Mouse (Mus musculus): Measurements from ENCODE around the gene Prm2. TPM values are rescaled to one million over a fixed set of nuclear protein-coding genes. Genes with fewer than 3 reads are reported as not detected.
"Not testable (repeated sequence)": the region's sequence is repeated elsewhere in the genome, so short reads cannot be mapped to it uniquely, and the experiment has no call there.

Gene Prm2
- polyA plus RNA-seq, 1 experiment from 2014 or later = not detected

DNA sequence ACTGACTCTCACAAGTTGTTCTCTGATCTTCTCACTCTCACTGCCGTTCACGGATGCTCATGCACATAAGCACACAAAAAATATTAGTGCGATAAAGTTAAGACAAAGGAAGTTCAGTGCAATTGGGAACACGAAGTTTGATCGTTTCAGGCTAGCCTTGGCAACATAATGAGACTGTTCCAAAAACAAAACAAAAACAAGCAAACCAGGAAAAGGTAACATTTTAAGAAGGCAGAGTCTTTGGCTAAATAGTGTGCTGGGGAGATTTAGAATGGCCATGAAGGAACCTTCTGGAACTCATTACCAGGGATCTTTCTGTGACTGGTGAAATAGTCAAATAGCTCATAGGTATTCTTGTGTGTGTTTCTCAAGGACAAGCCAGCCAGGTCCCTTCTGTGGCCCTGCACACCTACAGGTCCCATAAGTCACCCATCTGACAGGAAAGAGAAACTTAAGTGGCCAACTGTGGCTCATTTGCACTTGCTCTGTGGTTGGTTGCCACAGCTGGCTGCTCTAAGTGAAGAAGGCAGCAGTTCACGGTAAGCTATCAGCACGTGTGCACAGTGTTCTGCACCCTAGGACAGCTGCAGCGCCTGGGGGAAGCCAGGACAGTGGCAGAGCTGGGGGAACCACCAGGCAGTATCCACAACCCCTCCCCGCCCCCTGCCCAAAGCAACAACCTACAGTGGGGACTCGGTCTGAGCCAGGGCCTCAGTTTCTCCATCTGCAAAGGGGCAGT is 10.0 kb upstream of the Prm2 start, which contains the start of gene Prm1:
Prm1 (minus strand) TSS at position 51 of the 739 bp plus-strand sequence.
- whole genome bisulfite sequencing = 83% methylated on average over 10 of the region's 10 CpGs
- Histone ChIP-seq H3K4me2 (no peak within 1 kb of the TSS), H3K4me3 (replicated peaks) (no peak within 1 kb of the TSS), H3K9ac (no peak within 1 kb of the TSS), H3K36me3 (replicated peaks) (no peaks in the 10 kb centered on the region), H3K27ac (no peak within 1 kb of the TSS), H3K4me1 (no peaks in the 10 kb centered on the region), H3K9me3 (no peaks in the 10 kb centered on the region), H3K27me3 (0 out of 2 replicates have a peak, but pooled peaks cover 4% of the 10 kb centered on the region)
- no peak for ATAC-seq (ENCODE audit: low FRiP score)

DNA sequence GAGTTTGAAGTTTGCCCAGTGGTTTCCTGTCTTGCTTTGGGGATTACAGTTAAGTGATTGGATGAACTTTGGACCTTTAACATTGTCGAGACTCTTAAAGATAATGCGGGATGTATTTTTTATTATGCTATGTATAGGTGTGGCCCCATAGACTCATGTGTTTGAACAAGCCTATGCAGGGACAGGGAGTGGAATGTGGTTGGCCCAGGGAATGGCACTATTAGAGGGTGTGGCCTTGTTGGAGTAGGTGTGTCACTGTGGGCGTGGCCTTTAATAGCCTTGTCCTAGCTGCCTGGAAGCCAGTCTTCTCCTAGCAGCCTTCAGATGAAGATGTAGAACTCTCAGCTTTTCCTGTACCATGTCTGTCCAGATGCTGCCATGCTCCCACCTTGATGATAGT is 6.5 kb upstream of the Prm2 start:
- not testable (repeated sequence) for H3K4me3 ChIP-seq (replicated peaks); H3K9ac ChIP-seq; H3K4me2 ChIP-seq; ATAC-seq (ENCODE audit: low FRiP score); H3K36me3 ChIP-seq (replicated peaks); H3K27ac ChIP-seq; H3K4me1 ChIP-seq; H3K27me3 ChIP-seq; H3K9me3 ChIP-seq
- 86% methylated on average over 3 of the region's 3 CpGs for WGBS

DNA sequence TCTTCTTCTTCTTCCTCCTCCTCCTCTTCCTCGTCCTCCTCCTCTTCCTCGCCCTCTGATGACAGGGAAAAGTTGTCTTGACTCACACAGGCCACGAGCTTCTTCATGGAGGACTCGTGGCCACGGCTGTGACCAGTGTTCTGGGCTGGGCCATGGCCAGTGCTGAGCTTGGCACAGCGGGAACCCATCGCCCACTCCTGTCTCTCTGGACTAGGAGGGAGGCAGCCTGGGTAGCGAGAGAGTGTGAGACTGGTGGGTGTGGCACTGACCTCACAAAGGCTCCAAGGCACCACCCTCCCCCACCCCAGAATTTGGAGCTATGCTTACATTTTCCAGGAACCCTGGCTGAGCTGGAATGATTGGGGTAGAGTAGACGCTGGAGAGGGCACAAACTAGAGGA is 5.2 kb downstream of the Prm2 start, which contains the start of gene Prm3:
Prm3 (minus strand) TSS at position 213 of the 400 bp plus-strand sequence.
- WGBS = 82% methylated on average over 9 of the region's 9 CpGs
- ATAC-seq (ENCODE audit: low FRiP score) = no peak
- Histone ChIP-seq H3K36me3 (replicated peaks) (no peaks in the 10 kb centered on the region), H3K4me1 (peaks cover 9% of the 10 kb centered on the region; the same call in 1 of the 2 replicates), H3K27ac (no peak within 1 kb of the TSS), H3K27me3 (peaks cover under 1% of the 10 kb centered on the region; the same call in 1 of the 2 replicates), H3K9me3 (no peaks in the 10 kb centered on the region), H3K4me3 (replicated peaks) (no peak within 1 kb of the TSS), H3K9ac (no peak within 1 kb of the TSS), H3K4me2 (no peak within 1 kb of the TSS)

DNA sequence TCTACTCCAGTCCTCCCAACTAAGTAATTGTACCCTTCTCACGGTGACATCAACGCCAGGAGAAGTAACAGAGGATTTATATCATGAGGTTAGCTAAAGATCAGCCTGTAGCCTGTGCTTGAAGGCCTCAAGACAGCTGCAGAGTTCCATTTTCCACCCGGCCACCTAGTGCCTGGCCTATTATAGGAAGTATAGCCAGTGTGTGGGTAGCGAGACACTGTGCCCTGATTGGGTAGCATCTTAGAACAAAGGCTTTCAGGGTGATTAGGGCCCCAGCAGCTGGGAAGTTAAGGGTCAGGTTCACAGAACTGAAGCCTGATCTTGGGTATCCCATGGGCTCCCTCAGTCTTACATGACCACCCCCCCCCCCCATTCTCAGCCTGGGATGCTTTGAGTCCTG is 7.1 kb downstream of the Prm2 start:
- 37% methylated on average over 4 of the region's 4 CpGs for WGBS
- H3K4me3 ChIP-seq (replicated peaks) = no peak overlapping the region
- H3K4me1 ChIP-seq = peaks cover 16% of the 10 kb centered on the region
- H3K27me3 ChIP-seq = peaks cover 11% of the 10 kb centered on the region
- H3K27ac ChIP-seq = no peak overlapping the region
- no peak overlapping the region for H3K4me2 ChIP-seq
- no peak for ATAC-seq (ENCODE audit: low FRiP score)
- H3K9ac ChIP-seq = no peak overlapping the region
- no peaks in the 10 kb centered on the region for H3K36me3 ChIP-seq (replicated peaks)
- H3K9me3 ChIP-seq = no peaks in the 10 kb centered on the region

DNA sequence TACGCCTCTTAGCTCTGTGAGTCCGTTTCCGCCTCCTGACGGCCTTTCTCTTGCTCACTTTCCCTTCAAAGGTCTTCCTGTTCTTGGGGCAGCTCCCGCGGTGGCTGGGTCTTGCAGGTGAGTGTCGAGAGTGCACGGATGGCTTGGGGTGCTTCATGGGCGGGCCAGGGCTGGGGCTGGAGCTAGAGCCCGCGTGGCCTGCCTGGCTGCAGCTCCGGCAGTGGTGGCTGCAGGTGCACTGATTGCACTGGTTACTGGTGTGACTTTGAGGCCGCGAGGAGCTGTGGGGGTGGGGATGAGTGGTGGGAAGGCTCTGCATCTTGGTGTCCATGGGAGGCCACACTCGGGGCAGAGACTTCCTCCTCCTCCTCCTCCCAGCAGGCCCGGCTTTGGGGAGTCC is 7.7 kb downstream of the Prm2 start, which contains the start of gene Tnp2:
Tnp2 (minus strand) TSS at position 390 of the 400 bp plus-strand sequence.
- H3K27me3 ChIP-seq = peaks cover 17% of the 10 kb centered on the region
- H3K4me2 ChIP-seq = no peak within 1 kb of the TSS
- no peak within 1 kb of the TSS for H3K27ac ChIP-seq
- WGBS = 57% methylated on average over 16 of the region's 16 CpGs
- no peaks in the 10 kb centered on the region for H3K36me3 ChIP-seq (replicated peaks)
- ATAC-seq (ENCODE audit: low FRiP score) = no peak
- no peak within 1 kb of the TSS for H3K4me3 ChIP-seq (replicated peaks)
- no peaks in the 10 kb centered on the region for H3K9me3 ChIP-seq
- peaks cover 16% of the 10 kb centered on the region for H3K4me1 ChIP-seq
- no peak within 1 kb of the TSS for H3K9ac ChIP-seq

DNA sequence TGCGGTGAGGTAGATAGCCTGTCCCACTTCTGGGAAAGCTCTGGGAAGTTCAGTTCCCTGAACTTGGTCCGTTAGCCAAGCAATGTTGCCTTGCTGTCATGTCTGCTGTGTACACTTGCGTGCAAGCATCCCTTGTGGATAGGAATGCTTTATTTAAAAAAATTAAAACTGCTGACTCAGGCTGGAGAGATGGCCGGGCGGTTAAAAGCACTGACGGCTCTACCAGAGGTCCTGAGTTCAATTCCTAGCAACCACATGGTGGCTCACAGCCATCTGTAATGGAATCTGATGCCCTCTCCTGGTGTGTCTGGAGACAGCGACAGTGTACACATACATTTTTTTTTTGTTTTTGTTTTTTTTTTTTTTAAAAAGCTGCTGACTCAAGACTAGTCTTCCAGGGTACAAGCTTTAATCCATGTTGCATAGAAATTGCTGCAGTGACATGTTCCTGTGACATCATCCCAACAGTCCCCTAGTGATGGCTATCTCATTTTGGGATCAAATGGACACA is 8.3 kb downstream of the Prm2 start:
- H3K27ac ChIP-seq = no peak overlapping the region
- no peaks in the 10 kb centered on the region for H3K36me3 ChIP-seq (replicated peaks)
- H3K4me1 ChIP-seq = peaks cover 21% of the 10 kb centered on the region
- 90% methylated on average over 7 of the region's 7 CpGs for WGBS
- H3K4me2 ChIP-seq = no peak overlapping the region
- ATAC-seq (ENCODE audit: low FRiP score) = no peak
- H3K27me3 ChIP-seq = peaks cover 23% of the 10 kb centered on the region
- no peak overlapping the region for H3K9ac ChIP-seq
- no peaks in the 10 kb centered on the region for H3K9me3 ChIP-seq
- H3K4me3 ChIP-seq (replicated peaks) = no peak overlapping the region

DNA sequence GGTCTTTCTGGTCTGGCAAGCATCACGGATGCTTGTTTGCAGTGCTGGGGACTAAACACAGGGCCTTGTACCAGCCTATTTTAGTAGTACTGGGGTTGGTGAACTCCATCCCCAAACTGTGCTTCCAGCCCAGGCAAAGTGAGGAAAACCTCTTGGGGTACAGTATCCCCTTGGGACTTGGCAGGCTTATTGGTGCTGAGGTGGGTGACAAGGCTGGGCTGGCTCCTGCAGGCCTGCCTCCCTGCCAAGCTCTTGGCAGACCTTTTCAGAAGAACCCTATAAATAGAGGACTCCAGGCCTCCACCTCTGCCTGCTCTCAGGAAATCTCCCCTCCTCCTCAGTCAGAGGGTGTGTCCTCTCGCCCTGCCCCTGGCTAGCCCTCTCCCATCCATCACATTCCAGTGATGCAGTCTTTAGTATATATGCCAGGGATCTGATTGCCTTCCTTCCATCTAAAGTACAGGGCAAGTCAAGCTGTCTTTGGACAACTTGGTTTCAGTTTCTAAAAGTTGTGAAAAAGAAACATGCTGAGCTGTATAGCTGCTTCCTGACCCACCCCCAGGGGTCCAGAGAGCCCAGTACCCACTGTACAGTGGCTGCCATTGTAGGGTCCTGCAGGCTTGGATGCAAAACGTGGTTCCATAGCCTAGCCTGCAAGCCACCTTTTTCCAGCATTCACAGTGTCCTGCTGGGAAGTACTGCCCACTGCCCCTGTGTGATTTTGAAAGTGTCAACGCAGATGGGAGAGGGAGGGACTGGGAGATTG is 9.0 kb downstream of the Prm2 start:
- no peak overlapping the region for H3K4me2 ChIP-seq
- no peak overlapping the region for H3K4me3 ChIP-seq (replicated peaks)
- ATAC-seq (ENCODE audit: low FRiP score) = no peak
- H3K9ac ChIP-seq = no peak overlapping the region
- no peak overlapping the region; the same call in 1 of the 2 replicates for H3K27ac ChIP-seq
- no peaks in the 10 kb centered on the region for H3K9me3 ChIP-seq
- no peaks in the 10 kb centered on the region for H3K36me3 ChIP-seq (replicated peaks)
- H3K4me1 ChIP-seq = peaks cover 27% of the 10 kb centered on the region
- peaks cover 27% of the 10 kb centered on the region for H3K27me3 ChIP-seq
- WGBS = 67% methylated on average over 4 of the region's 4 CpGs

DNA sequence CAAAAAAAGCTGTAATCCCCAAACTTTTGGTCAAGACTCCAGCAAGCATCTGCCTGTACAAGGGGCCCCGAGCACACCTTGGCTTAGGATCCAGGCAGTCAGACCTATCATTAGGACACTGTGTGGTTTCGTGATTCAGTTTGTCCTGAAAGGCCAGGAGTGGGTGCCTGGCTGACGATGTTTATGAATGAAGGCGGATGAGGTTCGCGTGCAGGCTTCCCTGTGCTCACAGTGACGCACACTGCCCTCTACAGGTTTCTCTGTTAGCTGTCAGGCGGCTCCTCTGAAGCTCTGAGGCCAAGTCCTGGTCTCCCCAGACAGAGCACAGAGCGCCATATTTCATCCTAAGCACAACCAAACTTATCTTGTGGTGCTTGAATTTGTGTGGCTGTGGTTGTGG is 9.6 kb downstream of the Prm2 start:
- H3K9me3 ChIP-seq = no peaks in the 10 kb centered on the region
- peak; percentile 51 for ATAC-seq (ENCODE audit: low FRiP score)
- H3K9ac ChIP-seq = peak overlapping the region; percentile 65
- peaks cover 30% of the 10 kb centered on the region for H3K4me1 ChIP-seq
- WGBS = 1% methylated on average over 9 of the region's 9 CpGs
- peaks cover 30% of the 10 kb centered on the region for H3K27me3 ChIP-seq
- peak overlapping the region; percentile 76 for H3K27ac ChIP-seq
- no peaks in the 10 kb centered on the region for H3K36me3 ChIP-seq (replicated peaks)
- peak overlapping the region; percentile 70 for H3K4me3 ChIP-seq (replicated peaks)
- H3K4me2 ChIP-seq = peak overlapping the region; percentile 82

DNA sequence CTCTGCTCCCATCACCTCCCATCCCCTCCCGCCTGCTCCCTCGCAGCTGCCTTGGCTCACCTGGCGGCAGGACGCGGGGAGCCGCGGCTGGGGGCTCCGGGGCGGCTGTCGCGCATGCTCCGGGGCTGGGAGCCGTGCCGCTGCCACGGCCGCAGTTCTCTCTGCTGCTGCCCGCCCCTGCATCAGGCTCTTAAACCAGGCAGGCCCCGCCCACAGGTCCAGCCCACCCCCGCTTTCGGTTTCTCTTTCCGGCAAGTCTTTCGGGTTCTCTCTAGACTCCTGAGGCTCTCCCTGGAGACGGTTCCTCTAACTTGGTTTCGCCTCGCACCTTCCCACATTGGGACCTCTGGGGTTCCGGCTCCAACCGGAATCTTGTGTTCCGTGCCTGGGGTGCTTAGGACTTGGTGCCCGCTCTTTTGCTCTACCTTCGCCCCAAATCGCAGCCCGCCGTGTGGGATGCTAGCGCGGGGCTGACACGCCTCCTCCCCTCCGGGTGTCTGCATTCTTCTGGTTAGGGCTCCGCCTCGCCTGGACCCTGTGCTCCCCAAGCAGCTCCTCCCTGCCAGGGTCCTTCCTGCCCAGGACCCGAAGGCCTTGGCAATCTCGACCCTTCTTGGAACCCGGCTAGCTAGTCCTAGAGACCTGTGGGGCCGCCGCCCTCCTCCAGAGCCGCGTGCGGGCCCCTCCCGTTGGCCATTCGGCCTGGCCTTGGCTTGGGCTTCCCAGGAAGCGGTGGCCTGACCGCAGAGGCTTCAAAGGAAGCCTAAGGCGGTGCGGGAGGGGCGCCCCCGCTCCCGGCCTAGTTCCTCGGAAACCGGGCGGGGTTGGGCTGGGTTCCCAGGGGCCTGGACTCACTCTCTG is 10.3 kb downstream of the Prm2 start, which contains the start of gene Socs1:
Socs1 (minus strand) TSS at position 166 of the 861 bp plus-strand sequence.
- peaks cover 30% of the 10 kb centered on the region for H3K27me3 ChIP-seq
- peak within 1 kb of the TSS; percentile 70 for H3K4me3 ChIP-seq (replicated peaks)
- no peaks in the 10 kb centered on the region for H3K36me3 ChIP-seq (replicated peaks)
- H3K27ac ChIP-seq = peak within 1 kb of the TSS; percentile 76
- H3K9me3 ChIP-seq = no peaks in the 10 kb centered on the region
- peak within 1 kb of the TSS; percentile 82 for H3K4me2 ChIP-seq
- ATAC-seq (ENCODE audit: low FRiP score) = peak; percentile 88
- WGBS = under 1% methylated on average over 58 of the region's 59 CpGs
- H3K4me1 ChIP-seq = peaks cover 30% of the 10 kb centered on the region
- peak within 1 kb of the TSS; percentile 65 for H3K9ac ChIP-seq

DNA sequence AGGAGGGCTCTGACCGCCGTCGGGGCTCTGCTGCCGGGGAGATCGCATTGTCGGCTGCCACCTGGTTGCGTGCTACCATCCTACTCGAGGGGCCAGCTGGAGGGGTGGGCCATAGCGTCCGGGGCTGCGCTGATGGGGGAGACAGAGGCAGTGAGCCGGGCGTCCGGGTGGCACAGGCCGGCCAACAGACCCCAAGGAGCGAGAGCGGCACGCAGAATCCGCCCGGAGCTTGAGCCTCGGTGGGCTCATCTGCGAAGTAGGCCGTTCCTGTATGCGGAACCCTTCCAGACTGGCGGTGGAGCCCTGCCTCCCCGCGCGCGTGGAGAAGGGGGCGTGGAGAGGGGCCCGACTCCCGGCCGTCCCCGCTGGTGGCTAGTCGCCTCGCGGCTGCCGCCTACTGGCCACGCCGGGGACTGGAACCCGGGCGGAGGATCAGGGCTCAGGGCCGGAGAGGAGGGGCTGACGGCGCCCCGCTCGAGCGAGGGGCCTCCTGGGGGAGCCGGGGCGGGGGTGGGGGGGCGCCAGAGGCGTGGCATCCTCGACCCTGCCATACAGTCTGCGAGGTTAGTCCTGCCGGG is 11.1 kb downstream of the Prm2 start:
- Histone ChIP-seq H3K36me3 (replicated peaks) (no peaks in the 10 kb centered on the region), H3K9me3 (no peaks in the 10 kb centered on the region), H3K27ac (peak overlapping the region; percentile 76), H3K4me3 (replicated peaks) (peak overlapping the region; percentile 70), H3K4me2 (peak overlapping the region; percentile 82), H3K27me3 (peaks cover 30% of the 10 kb centered on the region), H3K9ac (peak overlapping the region; percentile 65), H3K4me1 (peaks cover 30% of the 10 kb centered on the region)
- under 1% methylated on average over 39 of the region's 55 CpGs for WGBS
- ATAC-seq (ENCODE audit: low FRiP score) = peak; percentile 78
